Mouse (Mus musculus): ENCODE data around the gene Slc16a4. TPM values are rescaled to one million over a fixed set of nuclear protein-coding genes. Genes with fewer than 3 reads are reported as not detected.
A peak's percentile ranks its signal among the peaks of the same experiment; 100 is the strongest.

Slc16a4 gene
- polyA plus RNA-seq, 1 experiment from 2014 or later = 0.39 TPM

GRCm38 (mm10) chr3:107330503-107331424 is 39.7 kb downstream of the Slc16a4 start:
- Histone ChIP-seq H3K4me1 (ENCODE audit: control insufficient read depth, low read depth, low read length) (peaks cover 23% of the 10 kb centered on the region), H3K36me3 (ENCODE audit: control insufficient read depth, insufficient read depth) (peaks cover 25% of the 10 kb centered on the region), H3K4me2 (ENCODE audit: low read depth, low read length) (peak overlapping the region; percentile 91), H3K27me3 (ENCODE audit: control insufficient read depth, insufficient read depth, low read depth, low read length) (no peaks in the 10 kb centered on the region), H3K9me3 (replicated peaks; ENCODE audit: control insufficient read depth, low read length) (no peaks in the 10 kb centered on the region), H3K4me3 (ENCODE audit: low read depth, low read length) (peak overlapping the region; percentile 99), H3K9ac (ENCODE audit: low read depth, low read length) (peak overlapping the region; percentile 95), H3K27ac (ENCODE audit: low read length) (no peak overlapping the region)
- ATAC-seq (ENCODE audit: low read depth) = no peak
- 70% methylated on average over 28 of the region's 28 CpGs for WGBS (ENCODE audit: insufficient replicate concordance)

- peak overlapping the region; percentile 91 for H3K4me2 ChIP-seq (ENCODE audit: low read depth, low read length)
- ATAC-seq (ENCODE audit: low read depth) = no peak
- WGBS (ENCODE audit: insufficient replicate concordance) = 8% methylated on average over 17 of the region's 17 CpGs
- no peaks in the 10 kb centered on the region for H3K9me3 ChIP-seq (replicated peaks; ENCODE audit: control insufficient read depth, low read length)
- peak overlapping the region; percentile 99 for H3K4me3 ChIP-seq (ENCODE audit: low read depth, low read length)
- no peaks in the 10 kb centered on the region for H3K27me3 ChIP-seq (ENCODE audit: control insufficient read depth, insufficient read depth, low read depth, low read length)
- H3K9ac ChIP-seq (ENCODE audit: low read depth, low read length) = peak overlapping the region; percentile 95
- peaks cover 21% of the 10 kb centered on the region for H3K36me3 ChIP-seq (ENCODE audit: control insufficient read depth, insufficient read depth)
- H3K4me1 ChIP-seq (ENCODE audit: control insufficient read depth, low read depth, low read length) = peaks cover 20% of the 10 kb centered on the region
- H3K27ac ChIP-seq (ENCODE audit: low read length) = peak overlapping the region; percentile 89
Measured at GRCm38 (mm10) chr3:107331746-107332126, 40.7 kb downstream of the Slc16a4 start.

GRCm38 (mm10) chr3:107332127-107332959 is 41.3 kb downstream of the Slc16a4 start:
- Histone ChIP-seq H3K4me3 (ENCODE audit: low read depth, low read length) (peak overlapping the region; percentile 99), H3K27me3 (ENCODE audit: control insufficient read depth, insufficient read depth, low read depth, low read length) (no peaks in the 10 kb centered on the region), H3K9me3 (replicated peaks; ENCODE audit: control insufficient read depth, low read length) (no peaks in the 10 kb centered on the region), H3K9ac (ENCODE audit: low read depth, low read length) (peak overlapping the region; percentile 95), H3K4me1 (ENCODE audit: control insufficient read depth, low read depth, low read length) (peaks cover 20% of the 10 kb centered on the region), H3K27ac (ENCODE audit: low read length) (peak overlapping the region; percentile 89), H3K4me2 (ENCODE audit: low read depth, low read length) (peak overlapping the region; percentile 91), H3K36me3 (ENCODE audit: control insufficient read depth, insufficient read depth) (peaks cover 21% of the 10 kb centered on the region)
- WGBS (ENCODE audit: insufficient replicate concordance) = under 1% methylated on average over 75 of the region's 75 CpGs
- ATAC-seq (ENCODE audit: low read depth) = no peak

GRCm38 (mm10) chr3:107332960-107333380 is 41.9 kb downstream of the Slc16a4 start:
- Histone ChIP-seq H3K9me3 (replicated peaks; ENCODE audit: control insufficient read depth, low read length) (no peaks in the 10 kb centered on the region), H3K4me1 (ENCODE audit: control insufficient read depth, low read depth, low read length) (peaks cover 20% of the 10 kb centered on the region), H3K27ac (ENCODE audit: low read length) (peak overlapping the region; percentile 99), H3K4me3 (ENCODE audit: low read depth, low read length) (peak overlapping the region; percentile 99), H3K36me3 (ENCODE audit: control insufficient read depth, insufficient read depth) (peaks cover 19% of the 10 kb centered on the region), H3K27me3 (ENCODE audit: control insufficient read depth, insufficient read depth, low read depth, low read length) (no peaks in the 10 kb centered on the region), H3K9ac (ENCODE audit: low read depth, low read length) (peak overlapping the region; percentile 95), H3K4me2 (ENCODE audit: low read depth, low read length) (peak overlapping the region; percentile 91)
- under 1% methylated on average over 37 of the region's 37 CpGs for WGBS (ENCODE audit: insufficient replicate concordance)
- peak; percentile 87 for ATAC-seq (ENCODE audit: low read depth)

- H3K9me3 ChIP-seq (replicated peaks; ENCODE audit: control insufficient read depth, low read length) = no peaks in the 10 kb centered on the region
- H3K4me2 ChIP-seq (ENCODE audit: low read depth, low read length) = peak within 1 kb of the TSS; percentile 91
- H3K36me3 ChIP-seq (ENCODE audit: control insufficient read depth, insufficient read depth) = peaks cover 18% of the 10 kb centered on the region
- peak within 1 kb of the TSS; percentile 99 for H3K27ac ChIP-seq (ENCODE audit: low read length)
- H3K4me3 ChIP-seq (ENCODE audit: low read depth, low read length) = peak within 1 kb of the TSS; percentile 99
- H3K4me1 ChIP-seq (ENCODE audit: control insufficient read depth, low read depth, low read length) = peaks cover 20% of the 10 kb centered on the region
- H3K27me3 ChIP-seq (ENCODE audit: control insufficient read depth, insufficient read depth, low read depth, low read length) = no peaks in the 10 kb centered on the region
- under 1% methylated on average over 62 of the region's 62 CpGs for WGBS (ENCODE audit: insufficient replicate concordance)
- ATAC-seq (ENCODE audit: low read depth) = peak; percentile 83
- peak within 1 kb of the TSS; percentile 95 for H3K9ac ChIP-seq (ENCODE audit: low read depth, low read length)
Measured at GRCm38 (mm10) chr3:107333381-107334201, 42.6 kb downstream of the Slc16a4 start, which contains the start of gene Rbm15. Gene Rbm15, minus strand, starts transcription at chr3:107333673.

- Histone ChIP-seq H3K4me1 (ENCODE audit: control insufficient read depth, low read depth, low read length) (peaks cover 20% of the 10 kb centered on the region), H3K4me3 (ENCODE audit: low read depth, low read length) (peak overlapping the region; percentile 99), H3K27ac (ENCODE audit: low read length) (peak overlapping the region; percentile 99), H3K9me3 (replicated peaks; ENCODE audit: control insufficient read depth, low read length) (no peaks in the 10 kb centered on the region), H3K27me3 (ENCODE audit: control insufficient read depth, insufficient read depth, low read depth, low read length) (no peaks in the 10 kb centered on the region), H3K9ac (ENCODE audit: low read depth, low read length) (peak overlapping the region; percentile 85), H3K4me2 (ENCODE audit: low read depth, low read length) (peak overlapping the region; percentile 89), H3K36me3 (ENCODE audit: control insufficient read depth, insufficient read depth) (peaks cover 18% of the 10 kb centered on the region)
- no peak for ATAC-seq (ENCODE audit: low read depth)
- 8% methylated on average over 12 of the region's 12 CpGs for WGBS (ENCODE audit: insufficient replicate concordance)
Measured at GRCm38 (mm10) chr3:107334202-107334934, 43.3 kb downstream of the Slc16a4 start.

GRCm38 (mm10) chr3:107343971-107344370 is 52.9 kb downstream of the Slc16a4 start:
- Histone ChIP-seq H3K4me1 (ENCODE audit: control insufficient read depth, low read depth, low read length) (peaks cover 4% of the 10 kb centered on the region; the same call in 1 of the 2 replicates), H3K9ac (ENCODE audit: low read depth, low read length) (no peak overlapping the region), H3K9me3 (replicated peaks; ENCODE audit: control insufficient read depth, low read length) (no peaks in the 10 kb centered on the region), H3K27me3 (ENCODE audit: control insufficient read depth, insufficient read depth, low read depth, low read length) (no peaks in the 10 kb centered on the region), H3K27ac (ENCODE audit: low read length) (no peak overlapping the region), H3K4me3 (ENCODE audit: low read depth, low read length) (no peak overlapping the region), H3K4me2 (ENCODE audit: low read depth, low read length) (no peak overlapping the region), H3K36me3 (ENCODE audit: control insufficient read depth, insufficient read depth) (no peaks in the 10 kb centered on the region)
- ATAC-seq (ENCODE audit: low read depth) = no peak
- WGBS (ENCODE audit: insufficient replicate concordance) = 36% methylated on average over 3 of the region's 3 CpGs

All from liver, embryonic 16.5 days (tissue).